Mouse (Mus musculus) heart, postnatal 0 days (tissue): Measurements from ENCODE around the gene Slc6a4.

ENCODE experiments used
- CTCF ChIP-seq: IDR thresholded peaks from 2 replicates; pipeline ENCODE4 v1.5.1; 2016; ENCODE audit warnings: antibody characterized with exemption, control low read depth, low read depth
- EP300 ChIP-seq: IDR thresholded peaks from 2 replicates; pipeline ENCODE4 v1.6.1; 2016; ENCODE audit warnings: antibody characterized with exemption, low read depth

DNA sequence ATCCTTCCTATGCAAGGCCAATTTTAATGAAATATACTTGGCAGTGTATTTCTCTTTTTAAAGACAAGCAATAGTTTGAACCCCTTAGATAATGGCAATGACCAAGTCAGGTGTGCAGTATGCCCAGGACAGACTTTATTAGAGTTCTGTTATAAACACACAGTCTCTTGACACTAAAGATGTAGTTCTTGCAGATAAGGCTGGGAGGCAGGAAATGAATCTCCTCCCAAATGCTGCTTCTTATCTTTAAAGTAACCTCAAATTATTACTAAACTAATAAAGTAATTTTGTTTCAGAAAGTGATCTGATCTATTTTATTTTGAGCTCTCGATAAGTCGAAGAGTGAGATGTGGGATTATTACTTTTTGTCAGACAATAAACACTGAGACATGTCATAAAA lies 65.0 kb downstream of the Slc6a4 start:
- TF ChIP-seq EP300: no peak
- TF ChIP-seq CTCF: no peak
